Mouse (Mus musculus) hindbrain, postnatal 0 days (tissue): ENCODE measurements around the gene Casp8. TPM values are rescaled to one million over a fixed set of nuclear protein-coding genes. Genes with fewer than 3 reads are reported as not detected.
"Not testable (repeated sequence)": the region's sequence is repeated elsewhere in the genome, so short reads cannot be mapped to it uniquely, and the experiment has no call there.

Experiments used
- ATAC-seq: fragments of 200-750 bp; cut with Nextera tagmentation; 2 replicates; pipeline ENCODE4 v1.8.0; 2017; ENCODE audit warnings: mild to moderate bottlenecking, moderate TSS enrichment, moderate library complexity
- DNase-seq: peaks from one replicate; pipeline ENCODE4 v3.0.0-alpha.2; 2015; ENCODE audit warnings: low spot score
- H3K27ac ChIP-seq: fragments of 300-500 bp; sonication (generic); 2 replicates; pipeline ENCODE4 v1.5.1; 2014; ENCODE audit warnings: mild to moderate bottlenecking
- H3K27me3 ChIP-seq: fragments of 300-500 bp; sonication (generic); 2 replicates; pipeline ENCODE4 v1.6.1; 2014; ENCODE audit warnings: low read length, mixed read lengths; ENCODE audit not compliant: insufficient read depth
- H3K36me3 ChIP-seq: fragments of 300-500 bp; sonication (generic); 2 replicates; pipeline ENCODE4 v1.6.1; 2014; ENCODE audit warnings: low read length, mixed read lengths; ENCODE audit not compliant: insufficient read depth
- H3K4me1 ChIP-seq: fragments of 300-500 bp; sonication (generic); 2 replicates; pipeline ENCODE4 v1.6.1; 2014; ENCODE audit warnings: antibody characterized with exemption, low read length, mixed read lengths; ENCODE audit not compliant: insufficient read depth
- H3K4me2 ChIP-seq: fragments of 300-500 bp; sonication (generic); 2 replicates; pipeline ENCODE4 v1.6.1; 2014; ENCODE audit warnings: low read depth, mild to moderate bottlenecking, low read length, moderate library complexity, mixed read lengths
- H3K4me3 ChIP-seq: fragments of 300-500 bp; sonication (generic); 2 replicates; pipeline ENCODE4 v1.5.1; 2014; ENCODE audit warnings: low read length
- H3K9ac ChIP-seq: fragments of 300-500 bp; sonication (generic); replicated peaks from 2 replicates; pipeline ENCODE4 v1.6.1; 2014; ENCODE audit warnings: mild to moderate bottlenecking, low read length, moderate library complexity, mixed read lengths
- H3K9me3 ChIP-seq: fragments of 300-500 bp; sonication (generic); 2 replicates; pipeline ENCODE4 v1.6.1; 2016; ENCODE audit warnings: low read length, mixed read lengths
- CTCF ChIP-seq: IDR thresholded peaks from 2 replicates; pipeline ENCODE4 v1.5.1; 2016; ENCODE audit warnings: antibody characterized with exemption, control low read depth, low read depth
- WGBS: fragments of 180-500 bp; shearing (Covaris S2); extraction: QIAGEN DNeasy Blood & Tissue Kit; methylation state at CpG from one replicate; pipeline ENCODE4 v1.1.7; 2014; 5-methylcytosine and 5-hydroxymethylcytosine counted together
- polyA plus RNA-seq: library from polyadenylated mRNA; unstranded; fragments of >200 nt; fragmentation: Nextera tagmentation; extraction: Ambion mirVana; gene quantifications from 2 replicates; pipeline ENCODE4 v1.2.1, GENCODE M21; 2015
- total RNA-seq: library from RNA; depleted of rRNA; stranded (reverse); fragments of >200 nt; gene quantifications from 2 replicates; pipeline ENCODE4 v1.2.3, GENCODE M21; 2014; rRNA removed

The Casp8 gene
- total RNA-seq, result 2.8 and 3.0 TPM in 2 replicates
- 5.0 and 5.4 TPM in 2 replicates for polyA plus RNA-seq

DNA sequence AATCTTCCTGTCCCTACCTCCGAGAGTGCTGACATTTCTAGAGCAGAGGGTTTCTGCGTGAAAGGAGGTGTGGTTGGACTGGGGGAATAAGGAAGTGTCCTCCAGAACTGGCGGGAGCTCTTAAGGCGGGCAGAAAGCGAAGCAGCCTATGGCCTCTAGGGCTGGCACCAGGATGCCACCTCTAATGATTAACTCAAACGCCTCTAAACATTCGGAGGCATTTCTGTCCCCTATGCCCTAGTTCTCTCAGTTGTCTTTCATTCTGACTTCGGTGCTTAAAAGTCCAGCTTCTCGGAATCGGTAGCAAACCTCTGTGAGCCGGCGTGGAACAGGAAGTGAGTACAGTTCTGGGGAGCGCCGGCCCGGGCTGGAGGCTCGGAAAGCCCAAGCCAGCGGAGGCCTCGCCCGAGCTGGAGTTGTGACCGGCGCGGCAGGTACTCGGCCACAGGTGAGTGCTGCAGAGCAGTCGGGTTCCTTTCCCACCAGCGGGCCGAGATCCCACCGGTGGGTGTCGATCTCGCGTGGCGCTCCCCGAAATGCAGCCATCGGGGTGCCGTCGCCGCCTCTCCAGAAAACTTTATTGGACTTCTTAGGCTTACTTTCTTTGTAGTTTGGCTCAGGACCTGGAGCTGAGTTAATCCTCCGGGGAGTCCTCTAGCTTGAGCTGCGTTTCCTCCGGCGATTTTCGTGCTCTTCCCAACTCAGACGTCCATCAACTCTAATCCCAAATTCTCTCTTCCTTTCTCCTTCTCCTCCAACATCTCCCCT, at the start of gene Casp8:
Gene Casp8 (plus strand): TSS at position 84 of the 768 bp plus-strand sequence.
- DNase-seq (peak; percentile 36), ATAC-seq (peak; percentile 74)
- Histone ChIP-seq H3K4me1 (no peaks in the 10 kb centered on the region), H3K9me3 (no peaks in the 10 kb centered on the region), H3K4me3 (peak within 1 kb of the TSS; percentile 47), H3K9ac (peak within 1 kb of the TSS; percentile 51), H3K4me2 (peak within 1 kb of the TSS; percentile 78), H3K36me3 (no peaks in the 10 kb centered on the region), H3K27ac (peak within 1 kb of the TSS; percentile 59; the same call in 1 of the 2 replicates), H3K27me3 (no peaks in the 10 kb centered on the region)
- no peak for TF ChIP-seq CTCF
- 2% methylated on average over 42 of the region's 42 CpGs for WGBS

DNA sequence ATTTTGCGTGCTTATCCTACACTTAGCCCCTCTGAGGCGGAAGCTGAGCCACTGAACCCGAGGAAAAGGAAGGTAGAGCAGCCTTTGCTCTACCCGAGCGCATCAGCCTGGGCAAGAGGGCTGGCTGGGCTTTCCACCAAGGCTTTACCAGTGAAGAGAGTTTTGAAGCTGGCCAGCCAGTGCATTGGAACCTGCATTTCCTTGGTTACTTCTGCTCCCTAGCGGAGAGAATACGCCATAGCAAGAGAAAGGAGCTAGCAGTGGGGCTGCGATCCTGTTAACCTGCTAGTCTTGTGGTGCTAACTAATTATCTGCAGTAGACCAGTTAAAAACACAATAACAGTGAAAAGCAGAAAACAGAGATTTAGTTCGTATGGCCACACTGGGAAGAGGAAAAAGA, 48.3 kb upstream of the Casp8 start:
- peak; percentile 55 for DNase-seq
- 0 out of 2 replicates have a peak, but pooled peaks have one; percentile 43 for ATAC-seq
- Histone ChIP-seq H3K36me3 (no peaks in the 10 kb centered on the region; the same call in 1 of the 2 replicates), H3K4me3 (no peak overlapping the region), H3K9me3 (no peaks in the 10 kb centered on the region), H3K4me2 (no peak overlapping the region), H3K27ac (no peak overlapping the region), H3K4me1 (no peaks in the 10 kb centered on the region), H3K9ac (no peak overlapping the region), H3K27me3 (no peaks in the 10 kb centered on the region)
- peak; percentile 71 for TF ChIP-seq CTCF
- WGBS, result 67% methylated on average over 9 of the region's 9 CpGs

DNA sequence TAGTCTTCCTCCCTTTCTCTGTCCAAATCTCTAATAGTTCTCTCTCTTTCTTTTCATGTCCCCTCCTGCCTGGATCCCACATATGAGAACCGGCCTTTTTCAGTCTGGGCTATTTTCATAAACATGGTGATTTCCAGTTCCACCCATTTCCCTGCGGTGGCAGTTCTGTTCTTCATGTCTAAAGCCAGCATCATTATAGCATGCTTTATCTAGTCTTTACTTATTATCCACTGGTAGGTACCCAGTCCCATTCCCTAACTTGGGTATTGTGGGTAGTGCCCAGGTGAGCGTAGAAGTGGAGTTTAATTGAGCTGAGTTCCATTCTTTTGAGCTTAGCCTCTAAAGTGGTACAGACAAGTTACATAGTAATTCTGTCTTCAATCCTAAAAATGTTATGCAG, 35.7 kb upstream of the Casp8 start:
- Histone ChIP-seq H3K9ac (no peak overlapping the region), H3K4me3 (no peak overlapping the region)
- no peak for DNase-seq

DNA sequence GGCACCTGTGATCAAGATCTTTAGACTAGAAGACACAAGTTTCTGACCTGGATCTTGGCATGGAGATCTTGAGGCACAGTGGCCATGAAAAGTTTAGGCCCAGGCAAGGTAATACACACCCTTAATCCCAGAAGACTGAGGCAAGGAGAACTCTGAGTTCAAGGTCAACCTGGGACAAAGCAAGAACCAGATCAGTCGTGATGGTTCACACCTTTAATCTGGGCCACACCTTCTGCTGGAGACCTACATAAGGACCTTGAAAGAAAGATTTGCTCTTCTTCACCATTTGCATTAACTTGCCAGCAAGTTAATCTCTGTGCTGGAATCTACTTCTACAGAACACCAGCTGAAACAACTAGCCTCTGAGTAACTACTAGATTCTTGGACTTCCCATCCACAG, 34.6 kb upstream of the Casp8 start:
- H3K4me2 ChIP-seq, result no peak overlapping the region
- no peaks in the 10 kb centered on the region for H3K27me3 ChIP-seq
- no peak for ATAC-seq
- H3K27ac ChIP-seq, result no peak overlapping the region
- TF ChIP-seq CTCF, result no peak
- no peak overlapping the region for H3K4me3 ChIP-seq
- 92% methylated on average over 1 of the region's 1 CpGs for WGBS
- no peak overlapping the region for H3K9ac ChIP-seq
- H3K9me3 ChIP-seq, result no peaks in the 10 kb centered on the region
- DNase-seq, result no peak
- H3K4me1 ChIP-seq, result no peaks in the 10 kb centered on the region
- H3K36me3 ChIP-seq, result no peaks in the 10 kb centered on the region

More for the DNA sequence above, 35.7 kb upstream of the Casp8 start:
- no peak for TF ChIP-seq CTCF
- 97% methylated on average over 3 of the region's 3 CpGs for WGBS
- no peak for ATAC-seq
- H3K36me3 ChIP-seq, result no peaks in the 10 kb centered on the region
- H3K4me1 ChIP-seq, result no peaks in the 10 kb centered on the region
- no peak overlapping the region for H3K27ac ChIP-seq
- H3K27me3 ChIP-seq, result no peaks in the 10 kb centered on the region
- H3K4me2 ChIP-seq, result no peak overlapping the region
- H3K9me3 ChIP-seq, result no peaks in the 10 kb centered on the region

DNA sequence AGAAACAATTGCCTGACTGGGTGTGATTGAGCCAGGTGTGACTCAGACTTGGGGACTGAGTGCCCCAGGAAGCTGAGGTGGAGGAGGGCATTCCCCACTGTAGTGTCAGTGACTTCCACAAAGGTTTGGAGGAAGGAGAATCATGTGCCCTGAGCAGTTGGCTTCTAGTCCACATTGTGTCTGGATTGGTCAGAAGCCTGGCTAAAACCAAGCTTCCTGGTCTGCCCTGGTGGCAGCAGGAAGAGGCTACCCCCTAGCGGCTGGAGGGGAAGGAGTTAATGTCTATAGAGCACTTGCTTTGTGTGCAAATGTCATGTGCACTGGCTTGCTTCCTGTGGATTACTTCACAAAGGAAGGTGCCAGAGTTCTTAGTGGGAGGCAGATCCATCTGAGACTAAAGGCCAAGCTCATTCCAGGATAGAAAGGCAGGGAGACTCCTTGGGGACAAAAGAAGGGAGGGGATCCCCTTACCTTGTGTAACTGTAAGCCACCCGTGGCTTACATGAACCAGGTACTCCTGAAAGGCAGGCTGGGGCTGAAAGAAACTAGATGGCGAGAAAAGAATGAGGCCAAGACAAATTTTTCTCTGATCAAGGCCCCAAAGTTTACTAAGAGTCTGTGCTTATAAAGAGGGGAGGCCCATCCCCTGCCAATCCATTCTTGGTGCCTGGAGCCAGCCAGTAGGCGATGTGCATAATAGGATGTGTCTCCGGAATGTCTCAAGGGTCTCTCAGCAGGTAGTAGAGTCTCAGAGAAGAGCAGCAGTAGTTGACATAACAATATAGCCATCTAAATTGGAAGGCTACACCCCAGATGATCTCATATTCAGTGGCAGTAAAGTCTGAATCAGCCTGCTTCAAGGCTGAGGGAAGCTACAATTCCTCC, 33.5 kb upstream of the Casp8 start:
- 0 out of 2 replicates have a peak, but pooled peaks have one; percentile 14 for TF ChIP-seq CTCF
- not testable (repeated sequence) for DNase-seq, H3K4me1 ChIP-seq, H3K27me3 ChIP-seq, H3K9ac ChIP-seq, H3K9me3 ChIP-seq, H3K4me3 ChIP-seq, H3K4me2 ChIP-seq, H3K36me3 ChIP-seq, ATAC-seq, H3K27ac ChIP-seq
- WGBS, result 51% methylated on average over 5 of the region's 5 CpGs

DNA sequence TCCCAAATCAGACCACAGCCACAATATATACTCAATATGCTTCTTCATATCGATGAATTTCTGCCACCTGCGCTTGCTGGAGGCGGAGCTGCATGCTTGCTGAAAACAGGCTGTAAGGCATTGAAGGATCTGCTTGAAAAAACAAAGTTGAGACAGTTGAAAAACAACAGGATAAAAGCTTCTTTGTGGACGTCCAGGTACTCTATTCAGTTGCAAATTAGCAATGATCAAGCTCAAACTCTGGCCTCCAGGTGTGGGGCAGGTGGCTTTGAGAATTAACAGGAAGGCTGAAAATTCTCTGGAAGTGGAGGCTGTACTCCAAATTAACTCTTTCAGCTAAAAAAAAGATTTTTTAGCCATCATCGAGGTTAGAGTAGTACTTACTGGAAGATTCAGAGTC, 32.6 kb upstream of the Casp8 start:
- DNase-seq (no peak), ATAC-seq (no peak)
- no peak overlapping the region for H3K4me2 ChIP-seq
- TF ChIP-seq CTCF, result no peak
- H3K27ac ChIP-seq, result no peak overlapping the region
- no peak overlapping the region for H3K4me3 ChIP-seq
- no peaks in the 10 kb centered on the region for H3K9me3 ChIP-seq
- no peaks in the 10 kb centered on the region for H3K4me1 ChIP-seq
- no peaks in the 10 kb centered on the region for H3K27me3 ChIP-seq
- no peaks in the 10 kb centered on the region for H3K36me3 ChIP-seq
- WGBS, result 74% methylated on average over 5 of the region's 5 CpGs
- no peak overlapping the region for H3K9ac ChIP-seq

DNA sequence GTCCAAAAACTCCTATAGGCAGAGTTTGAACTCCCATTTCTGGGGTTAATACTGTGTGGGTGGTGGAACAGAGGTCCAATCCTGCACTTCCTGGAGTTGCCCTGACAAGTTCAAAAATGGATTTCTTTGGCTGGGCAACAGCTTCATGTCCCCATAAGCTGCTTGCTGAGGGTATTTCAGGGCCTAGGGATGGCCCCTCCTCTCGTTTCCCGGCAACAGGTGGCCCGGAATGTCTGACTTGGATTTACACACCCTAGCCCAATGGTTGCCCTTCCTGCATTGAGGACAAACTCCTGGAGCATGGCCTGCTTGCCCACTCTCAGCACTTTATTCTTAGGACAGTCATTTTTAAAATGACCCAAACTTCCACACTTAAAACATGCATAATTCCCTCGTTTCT, 28.7 kb upstream of the Casp8 start:
- ATAC-seq, DNase-seq, H3K4me1 ChIP-seq, H3K9me3 ChIP-seq, H3K9ac ChIP-seq, H3K4me3 ChIP-seq, H3K36me3 ChIP-seq, H3K27ac ChIP-seq, H3K27me3 ChIP-seq, H3K4me2 ChIP-seq: not testable (repeated sequence)
- 64% methylated on average over 4 of the region's 4 CpGs for WGBS
